8 mouse cellular contexts compared by ENCODE assay signal in the genomic region with DNA sequence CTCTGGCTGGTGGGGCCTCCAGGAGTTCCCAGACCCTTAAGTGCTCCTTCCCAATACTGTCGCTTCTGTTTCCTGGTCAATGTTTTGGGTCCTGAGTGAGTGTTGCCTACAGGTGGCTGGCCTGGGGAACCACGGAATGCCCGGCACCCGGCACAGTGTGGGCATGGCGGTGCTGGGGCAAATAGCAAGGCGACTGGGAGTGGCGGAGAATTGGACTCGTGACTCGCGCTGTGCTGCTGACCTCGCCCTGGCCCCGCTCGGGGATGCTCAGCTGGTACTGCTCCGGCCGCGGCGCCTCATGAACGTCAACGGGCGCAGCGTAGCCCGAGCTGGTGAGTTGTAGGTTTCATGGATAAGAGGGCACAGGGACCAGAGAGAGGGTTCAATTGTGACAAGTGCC. TPM values are rescaled to one million over a fixed set of nuclear protein-coding genes. Genes with fewer than 3 reads are reported as not detected.
DNase-seq lines count a peak whose midpoint lies in the region; ATAC-seq and TF ChIP-seq lines count a peak whose summit lies in the region.

No protein-coding gene starts in this region.

- no peak for ATAC-seq in lung, embryonic 14.5 days (ENCODE audit: insufficient read depth)
- ATAC-seq in hindbrain, embryonic 15.5 days (ENCODE audit: low FRiP score, low read depth) = no peak
- ATAC-seq in neural tube, embryonic 12.5 days (ENCODE audit: low FRiP score, low read depth) = no peak

- no peak overlapping the region for H3K27ac ChIP-seq in lung, embryonic 14.5 days (ENCODE audit: low read depth)
- no peak overlapping the region for H3K27ac ChIP-seq in brown adipose tissue, adult 24 weeks (replicated peaks; ENCODE audit: low read depth, low read length)
- no peak overlapping the region for H3K27ac ChIP-seq in hindbrain, embryonic 15.5 days (replicated peaks)
- H3K27ac ChIP-seq in neural tube, embryonic 12.5 days = no peak overlapping the region

- TF ChIP-seq POLR2A in lung, adult 2 months (IDR thresholded peaks at IDR 0.05; ENCODE audit: borderline replicate concordance, extremely low read depth, low read depth, low read length) = no peak

- H3K27me3 ChIP-seq in lung, embryonic 14.5 days (ENCODE audit: insufficient read depth, low read length) = no peaks in the 10 kb centered on the region
- H3K27me3 ChIP-seq in hindbrain, embryonic 15.5 days = no peaks in the 10 kb centered on the region
- H3K27me3 ChIP-seq in neural tube, embryonic 12.5 days (replicated peaks) = 0 out of 2 replicates have a peak, but pooled peaks cover 6% of the 10 kb centered on the region

- peaks cover 7% of the 10 kb centered on the region; the same call in 1 of the 2 replicates for H3K4me1 ChIP-seq in lung, embryonic 14.5 days (ENCODE audit: insufficient read depth)
- H3K4me1 ChIP-seq in lung, adult 2 months (ENCODE audit: control insufficient read depth, insufficient read depth, low read length) = no peaks in the 10 kb centered on the region
- H3K4me1 ChIP-seq in brown adipose tissue, adult 24 weeks (ENCODE audit: control insufficient read depth, insufficient read depth, insufficient read length, low read length) = no peaks in the 10 kb centered on the region
- H3K4me1 ChIP-seq in hindbrain, embryonic 15.5 days (replicated peaks) = peaks cover 15% of the 10 kb centered on the region
- peaks cover 18% of the 10 kb centered on the region for H3K4me1 ChIP-seq in neural tube, embryonic 12.5 days

- DNase-seq in lung, embryonic 14.5 days = no peak
- DNase-seq in lung, adult 2 months = no peak
- no peak for DNase-seq in layer of hippocampus, adult 9-11 months
- DNase-seq in natural killer cell, adult 2 months (ENCODE audit: low spot score in 2 of 2) = no peak
- DNase-seq in right cerebral cortex, adult 18-20 months = no peak

- no peaks in the 10 kb centered on the region for H3K36me3 ChIP-seq in lung, embryonic 14.5 days (ENCODE audit: insufficient read depth)
- H3K36me3 ChIP-seq in hindbrain, embryonic 15.5 days = no peaks in the 10 kb centered on the region
- no peaks in the 10 kb centered on the region for H3K36me3 ChIP-seq in neural tube, embryonic 12.5 days

- peak overlapping the region; percentile 78 for H3K4me2 ChIP-seq in lung, embryonic 14.5 days
- H3K4me2 ChIP-seq in hindbrain, embryonic 15.5 days = peak overlapping the region; percentile 77
- H3K4me2 ChIP-seq in neural tube, embryonic 12.5 days (replicated peaks) = peak overlapping the region; percentile 69

- peak overlapping the region; percentile 61 for H3K4me3 ChIP-seq in lung, embryonic 14.5 days (ENCODE audit: low read depth, low read length)
- no peak overlapping the region for H3K4me3 ChIP-seq in lung, adult 2 months (replicated peaks; ENCODE audit: extremely low read depth, low read depth, low read length)
- H3K4me3 ChIP-seq in brown adipose tissue, adult 24 weeks (ENCODE audit: insufficient read depth, low read depth, low read length) = peak overlapping the region; percentile 61
- peak overlapping the region; percentile 60 for H3K4me3 ChIP-seq in hindbrain, embryonic 15.5 days
- H3K4me3 ChIP-seq in neural tube, embryonic 12.5 days = peak overlapping the region; percentile 60

- no peaks in the 10 kb centered on the region for H3K9me3 ChIP-seq in lung, embryonic 14.5 days (ENCODE audit: low read depth, low read length)
- H3K9me3 ChIP-seq in hindbrain, embryonic 15.5 days = no peaks in the 10 kb centered on the region
- no peaks in the 10 kb centered on the region for H3K9me3 ChIP-seq in neural tube, embryonic 12.5 days

- 21% methylated on average over 22 of the region's 22 CpGs for WGBS in lung, embryonic 14.5 days
- WGBS in lung, adult 2 months = 29% methylated on average over 22 of the region's 22 CpGs
- 27% methylated on average over 22 of the region's 22 CpGs for WGBS in hindbrain, embryonic 15.5 days
- WGBS in neural tube, embryonic 12.5 days = 19% methylated on average over 22 of the region's 22 CpGs

- no peak for TF ChIP-seq CTCF in lung, embryonic 14.5 days (IDR thresholded peaks at IDR 0.05; ENCODE audit: low read depth)
- TF ChIP-seq CTCF in lung, adult 2 months (IDR thresholded peaks at IDR 0.05; ENCODE audit: insufficient read depth, low read length) = no peak

- peak overlapping the region; percentile 27 for H3K9ac ChIP-seq in lung, embryonic 14.5 days
- peak overlapping the region; percentile 38 for H3K9ac ChIP-seq in hindbrain, embryonic 15.5 days
- 0 out of 2 replicates have a peak overlapping the region, but pooled peaks have one; percentile 36 for H3K9ac ChIP-seq in neural tube, embryonic 12.5 days

RNA-seq across cellular contexts. Expression of a gene that starts 0.6 kb away (rescaled TPM):
- polyA plus RNA-seq in lung, embryonic 14.5 days (2014; fragmentation: Nextera tagmentation; extraction: Ambion mirVana) = 2.7 and 4.4 TPM in 2 replicates
- polyA plus RNA-seq in lung, adult 2 months (2012; rRNA removed) = 5.6 and 10.7 TPM in 2 replicates
- polyA plus RNA-seq in brown adipose tissue, adult 24 weeks (2012; ENCODE audit: insufficient read depth, insufficient read length, missing spikeins) = 1.1 and 3.5 TPM in 2 replicates
- 4.3 and 5.0 TPM in 2 replicates for polyA plus RNA-seq in hindbrain, embryonic 15.5 days (2015; fragmentation: Nextera tagmentation; extraction: Ambion mirVana)
- polyA plus RNA-seq in neural tube, embryonic 12.5 days (2016; fragmentation: Nextera tagmentation; extraction: Ambion mirVana) = 4.3 and 5.5 TPM in 2 replicates

RNA-seq across cellular contexts. Expression of a gene that starts 0.8 kb away (rescaled TPM):
- 0.15 and 0.33 TPM in 2 replicates for polyA plus RNA-seq in lung, embryonic 14.5 days (2014; fragmentation: Nextera tagmentation; extraction: Ambion mirVana)
- polyA plus RNA-seq in lung, adult 2 months (2012; rRNA removed) = 9.7 and 12.0 TPM in 2 replicates
- polyA plus RNA-seq in brown adipose tissue, adult 24 weeks (2012; ENCODE audit: insufficient read depth, insufficient read length, missing spikeins) = not detected in 2 replicates
- polyA plus RNA-seq in hindbrain, embryonic 15.5 days (2015; fragmentation: Nextera tagmentation; extraction: Ambion mirVana) = 0.59 and 0.62 TPM in 2 replicates
- 0.32 and 1.2 TPM in 2 replicates for polyA plus RNA-seq in neural tube, embryonic 12.5 days (2016; fragmentation: Nextera tagmentation; extraction: Ambion mirVana)

RNA-seq across cellular contexts. Expression of a gene that starts 8.0 kb away (rescaled TPM):
- polyA plus RNA-seq in lung, embryonic 14.5 days (2014; fragmentation: Nextera tagmentation; extraction: Ambion mirVana) = 0.11 and 0.33 TPM in 2 replicates
- 2.1 and 2.4 TPM in 2 replicates for polyA plus RNA-seq in lung, adult 2 months (2012; rRNA removed)
- polyA plus RNA-seq in brown adipose tissue, adult 24 weeks (2012; ENCODE audit: insufficient read depth, insufficient read length, missing spikeins) = not detected in 2 replicates
- polyA plus RNA-seq in hindbrain, embryonic 15.5 days (2015; fragmentation: Nextera tagmentation; extraction: Ambion mirVana) = 1.3 and 2.0 TPM in 2 replicates
- 0.82 and 1.6 TPM in 2 replicates for polyA plus RNA-seq in neural tube, embryonic 12.5 days (2016; fragmentation: Nextera tagmentation; extraction: Ambion mirVana)

RNA-seq across cellular contexts. Expression of a gene that starts 19.2 kb away (rescaled TPM):
- 66.2 and 71.0 TPM in 2 replicates for polyA plus RNA-seq in lung, embryonic 14.5 days (2014; fragmentation: Nextera tagmentation; extraction: Ambion mirVana)
- polyA plus RNA-seq in lung, adult 2 months (2012; rRNA removed) = 65.3 and 67.8 TPM in 2 replicates
- 16.8 and 17.6 TPM in 2 replicates for polyA plus RNA-seq in brown adipose tissue, adult 24 weeks (2012; ENCODE audit: insufficient read depth, insufficient read length, missing spikeins)
- polyA plus RNA-seq in hindbrain, embryonic 15.5 days (2015; fragmentation: Nextera tagmentation; extraction: Ambion mirVana) = 50.3 and 53.3 TPM in 2 replicates
- 55.5 and 56.1 TPM in 2 replicates for polyA plus RNA-seq in neural tube, embryonic 12.5 days (2016; fragmentation: Nextera tagmentation; extraction: Ambion mirVana)

RNA-seq across cellular contexts. Expression of a gene that starts 35.4 kb away (rescaled TPM):
- 0.20 TPM in 1 of 2 replicates, not detected in the other for polyA plus RNA-seq in lung, embryonic 14.5 days (2014; fragmentation: Nextera tagmentation; extraction: Ambion mirVana)
- 0.18 and 0.41 TPM in 2 replicates for polyA plus RNA-seq in lung, adult 2 months (2012; rRNA removed)
- not detected in 2 replicates for polyA plus RNA-seq in brown adipose tissue, adult 24 weeks (2012; ENCODE audit: insufficient read depth, insufficient read length, missing spikeins)
- polyA plus RNA-seq in hindbrain, embryonic 15.5 days (2015; fragmentation: Nextera tagmentation; extraction: Ambion mirVana) = 3.4 and 3.5 TPM in 2 replicates
- 2.1 and 3.1 TPM in 2 replicates for polyA plus RNA-seq in neural tube, embryonic 12.5 days (2016; fragmentation: Nextera tagmentation; extraction: Ambion mirVana)
